Mouse (Mus musculus) kidney, postnatal 0 days (tissue): ENCODE measurements at regions not wholly inside any gene's neighbourhood (a gene's known extent, or its start where the extent isn't known, plus 50 kb on each side); places are given as distances from the start of the nearest gene placed in this dataset.

Source experiments
- ATAC-seq: fragments of 200-750 bp; cut with Nextera tagmentation; replicated peaks from 2 replicates; pipeline ENCODE4 v1.8.0; 2017; ENCODE audit warnings: low read depth, moderate number of reproducible peaks, moderate TSS enrichment, moderate library complexity; ENCODE audit not compliant: low FRiP score
- DNase-seq: peaks from one replicate; pipeline ENCODE4 v3.0.0-alpha.2; 2016; ENCODE audit warnings: low spot score
- H3K27ac ChIP-seq: fragments of 300-500 bp; sonication (generic); 2 replicates; pipeline ENCODE4 v1.5.1; 2014; ENCODE audit warnings: mild to moderate bottlenecking
- H3K27me3 ChIP-seq: fragments of 300-500 bp; sonication (generic); 2 replicates; pipeline ENCODE4 v1.6.1; 2014; ENCODE audit warnings: low read length, mixed read lengths; ENCODE audit not compliant: insufficient read depth
- H3K36me3 ChIP-seq: fragments of 300-500 bp; sonication (generic); 2 replicates; pipeline ENCODE4 v1.6.1; 2014; ENCODE audit warnings: low read length, mixed read lengths; ENCODE audit not compliant: insufficient read depth
- H3K4me1 ChIP-seq: fragments of 300-500 bp; sonication (generic); replicated peaks from 2 replicates; pipeline ENCODE4 v1.6.1; 2014; ENCODE audit warnings: antibody characterized with exemption, low read length, mixed read lengths; ENCODE audit not compliant: insufficient read depth
- H3K4me2 ChIP-seq: fragments of 300-500 bp; sonication (generic); 2 replicates; pipeline ENCODE4 v1.6.1; 2014; ENCODE audit warnings: mild to moderate bottlenecking, low read length, moderate library complexity, mixed read lengths
- H3K4me3 ChIP-seq: fragments of 300-500 bp; sonication (generic); replicated peaks from 2 replicates; pipeline ENCODE4 v1.5.1; 2014; ENCODE audit warnings: low read depth, low read length
- H3K9ac ChIP-seq: fragments of 300-500 bp; sonication (generic); 2 replicates; pipeline ENCODE4 v1.6.1; 2014; ENCODE audit warnings: low read depth, low read length
- H3K9me3 ChIP-seq: fragments of 300-500 bp; sonication (generic); replicated peaks from 2 replicates; pipeline ENCODE4 v1.6.1; 2016; ENCODE audit warnings: low read length, inconsistent platforms, mixed read lengths
- CTCF ChIP-seq: IDR thresholded peaks from 2 replicates; pipeline ENCODE4 v1.5.1; 2016; ENCODE audit warnings: antibody characterized with exemption, low read depth, mild to moderate bottlenecking, moderate library complexity
- WGBS: fragments of 180-500 bp; shearing (Covaris S2); extraction: QIAGEN DNeasy Blood & Tissue Kit; methylation state at CpG from one replicate; pipeline ENCODE4 v1.1.7; 2014; 5-methylcytosine and 5-hydroxymethylcytosine counted together

DNA sequence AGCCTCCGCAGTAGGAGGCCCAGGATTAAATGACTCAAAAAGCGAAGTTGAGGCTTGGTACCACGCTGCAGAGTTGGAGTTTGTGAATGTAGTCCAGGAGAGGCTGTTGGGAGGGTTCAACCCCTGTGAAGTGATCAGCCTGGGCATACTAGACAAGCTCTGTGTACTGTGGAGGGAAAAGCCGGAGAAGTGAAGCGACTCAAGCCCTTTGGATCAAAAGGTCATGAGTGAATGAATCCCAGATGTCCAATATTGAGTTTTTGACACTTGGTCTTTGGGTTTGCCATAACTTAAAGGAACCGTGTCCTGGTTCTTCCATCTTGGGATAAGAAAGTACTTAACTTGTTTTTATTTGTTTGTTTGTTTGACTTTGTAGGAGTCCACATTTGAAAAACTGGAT, 76.5 kb upstream of the Kitl start:
- Histone ChIP-seq H3K27ac (no peak overlapping the region), H3K4me2 (no peak overlapping the region), H3K9ac (no peak overlapping the region), H3K9me3 (no peaks in the 10 kb centered on the region), H3K4me3 (no peak overlapping the region), H3K27me3 (no peaks in the 10 kb centered on the region), H3K4me1 (no peaks in the 10 kb centered on the region), H3K36me3 (no peaks in the 10 kb centered on the region)
- no peak for ATAC-seq
- TF ChIP-seq CTCF, result no peak
- no peak for DNase-seq
- 82% methylated on average over 6 of the region's 6 CpGs for WGBS

GRCm38 (mm10) chr10:99937921-99938618, 77.4 kb upstream of the Kitl start:
- no peak for TF ChIP-seq CTCF
- ATAC-seq (no peak), DNase-seq (no peak)
- no peak overlapping the region for H3K9ac ChIP-seq
- no peak overlapping the region for H3K4me3 ChIP-seq
- no peaks in the 10 kb centered on the region for H3K36me3 ChIP-seq
- no peaks in the 10 kb centered on the region for H3K27me3 ChIP-seq
- H3K4me2 ChIP-seq, result no peak overlapping the region
- H3K9me3 ChIP-seq, result no peaks in the 10 kb centered on the region
- no peaks in the 10 kb centered on the region for H3K4me1 ChIP-seq
- no peak overlapping the region for H3K27ac ChIP-seq
- WGBS, result 89% methylated on average over 1 of the region's 1 CpGs

- TF ChIP-seq CTCF, result no peak
- Histone ChIP-seq H3K36me3 (no peaks in the 10 kb centered on the region), H3K4me3 (no peak overlapping the region), H3K27me3 (no peaks in the 10 kb centered on the region), H3K9me3 (no peaks in the 10 kb centered on the region), H3K4me2 (no peak overlapping the region), H3K27ac (no peak overlapping the region), H3K4me1 (peaks cover 6% of the 10 kb centered on the region; the same call in 1 of the 2 replicates), H3K9ac (no peak overlapping the region)
- ATAC-seq (no peak), DNase-seq (no peak)
- 90% methylated on average over 6 of the region's 6 CpGs for WGBS
Measured at GRCm38 (mm10) chr10:99929191-99929590, 86.2 kb upstream of the Kitl start.

DNA sequence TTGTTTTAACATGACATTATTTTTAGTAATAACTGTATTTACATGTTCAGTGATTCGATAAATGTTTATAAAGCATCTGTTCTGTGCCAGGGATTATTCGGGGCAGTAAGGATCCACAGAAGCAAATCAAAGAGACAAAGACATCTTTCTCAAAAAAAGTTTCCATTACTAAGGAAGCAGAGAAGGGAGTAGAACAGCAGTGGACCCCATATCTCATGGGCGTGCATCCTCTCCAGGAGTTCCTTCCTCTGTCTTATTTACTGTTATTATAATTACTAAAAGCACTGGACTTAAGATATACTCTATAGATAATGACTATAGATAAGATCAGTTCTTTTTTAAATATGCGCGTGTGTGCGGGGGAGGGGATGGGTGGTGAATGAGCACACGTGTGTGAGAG, 87.5 kb upstream of the Kitl start:
- no peak for TF ChIP-seq CTCF
- no peak for ATAC-seq
- Histone ChIP-seq H3K4me3 (no peak overlapping the region), H3K36me3 (no peaks in the 10 kb centered on the region), H3K4me1 (peaks cover 6% of the 10 kb centered on the region; the same call in 1 of the 2 replicates), H3K4me2 (no peak overlapping the region), H3K27ac (no peak overlapping the region), H3K27me3 (no peaks in the 10 kb centered on the region), H3K9me3 (no peaks in the 10 kb centered on the region), H3K9ac (no peak overlapping the region)
- no peak for DNase-seq
- WGBS, result 85% methylated on average over 7 of the region's 7 CpGs

- H3K4me2 ChIP-seq, result no peak overlapping the region
- H3K27ac ChIP-seq, result no peak overlapping the region
- no peaks in the 10 kb centered on the region for H3K27me3 ChIP-seq
- H3K9ac ChIP-seq, result no peak overlapping the region
- H3K4me1 ChIP-seq, result peaks cover 6% of the 10 kb centered on the region; the same call in 1 of the 2 replicates
- H3K4me3 ChIP-seq, result no peak overlapping the region
- H3K36me3 ChIP-seq, result no peaks in the 10 kb centered on the region
- WGBS, result 22% methylated on average over 8 of the region's 8 CpGs
- ATAC-seq (no peak), DNase-seq (peak; percentile 28)
- H3K9me3 ChIP-seq, result no peaks in the 10 kb centered on the region
- no peak for TF ChIP-seq CTCF
Measured at GRCm38 (mm10) chr10:99926327-99926954, 89.0 kb upstream of the Kitl start.

- no peak for DNase-seq
- no peaks in the 10 kb centered on the region for H3K9me3 ChIP-seq
- H3K9ac ChIP-seq, result no peak overlapping the region
- no peak for TF ChIP-seq CTCF
- H3K27me3 ChIP-seq, result no peaks in the 10 kb centered on the region
- 71% methylated on average over 3 of the region's 3 CpGs for WGBS
- H3K4me1 ChIP-seq, result peaks cover 6% of the 10 kb centered on the region; the same call in 1 of the 2 replicates
- no peak overlapping the region for H3K4me2 ChIP-seq
- no peak for ATAC-seq
- no peaks in the 10 kb centered on the region for H3K36me3 ChIP-seq
- H3K27ac ChIP-seq, result no peak overlapping the region
- no peak overlapping the region for H3K4me3 ChIP-seq
Measured at GRCm38 (mm10) chr10:99924541-99924940, 90.9 kb upstream of the Kitl start.

GRCm38 (mm10) chr10:99919925-99920324, 95.5 kb upstream of the Kitl start:
- Histone ChIP-seq H3K27ac (no peak overlapping the region), H3K9me3 (no peaks in the 10 kb centered on the region), H3K4me1 (no peaks in the 10 kb centered on the region), H3K4me2 (no peak overlapping the region), H3K27me3 (no peaks in the 10 kb centered on the region), H3K36me3 (no peaks in the 10 kb centered on the region), H3K9ac (no peak overlapping the region), H3K4me3 (no peak overlapping the region)
- DNase-seq (no peak), ATAC-seq (no peak)
- TF ChIP-seq CTCF, result no peak
- WGBS, result 78% methylated on average over 2 of the region's 2 CpGs
